Mouse (Mus musculus): ENCODE measurements at regions not wholly inside any gene's neighbourhood (a gene's known extent, or its start where the extent isn't known, plus 50 kb on each side); places are given as distances from the start of the nearest gene placed in this dataset.

DNA sequence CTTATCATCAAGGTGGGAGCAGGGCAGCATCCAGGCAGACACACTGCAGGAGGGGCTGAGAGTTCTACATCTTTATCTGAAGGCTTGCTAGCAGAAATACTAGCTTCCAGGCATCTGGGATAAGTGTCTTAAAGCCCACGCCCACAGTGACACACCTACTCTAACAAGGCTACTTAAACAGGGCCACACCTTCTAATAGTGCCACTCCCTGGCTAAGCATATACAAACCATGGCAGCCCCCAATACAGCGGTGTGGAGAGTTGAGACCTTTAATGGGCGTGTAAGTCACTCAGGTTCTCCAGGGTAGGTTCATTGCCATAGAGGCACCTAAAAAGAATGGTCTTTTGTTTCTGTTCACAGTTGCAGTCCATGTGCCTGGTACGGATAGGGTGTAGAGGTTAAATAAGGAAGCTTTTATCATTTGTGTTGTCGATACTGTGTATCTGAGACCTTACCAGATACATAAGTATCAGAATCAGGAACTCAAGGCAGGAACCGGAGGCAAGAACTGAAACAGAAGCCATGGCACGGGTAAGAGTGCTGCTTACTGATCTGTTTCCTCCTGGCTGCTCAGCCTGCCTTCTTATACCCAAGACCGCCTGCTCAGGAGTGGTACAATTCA, 69.0 kb upstream of the Atrnl1 start:
- H3K27ac ChIP-seq (ENCODE audit: insufficient read depth, low read depth, low read length): no peak overlapping the region
- 93% methylated on average over 8 of the region's 8 CpGs for WGBS
- peaks cover 5% of the 10 kb centered on the region for H3K4me1 ChIP-seq (ENCODE audit: control insufficient read depth, insufficient read depth, low read length)
- H3K4me3 ChIP-seq (ENCODE audit: insufficient read depth, low read depth, low read length): no peak overlapping the region
- TF ChIP-seq CTCF (IDR thresholded peaks at IDR 0.05; ENCODE audit: insufficient read depth, low read depth, low read length): no peak
- TF ChIP-seq POLR2A (IDR thresholded peaks at IDR 0.05; ENCODE audit: insufficient read depth, low read depth, low read length): no peak

DNA sequence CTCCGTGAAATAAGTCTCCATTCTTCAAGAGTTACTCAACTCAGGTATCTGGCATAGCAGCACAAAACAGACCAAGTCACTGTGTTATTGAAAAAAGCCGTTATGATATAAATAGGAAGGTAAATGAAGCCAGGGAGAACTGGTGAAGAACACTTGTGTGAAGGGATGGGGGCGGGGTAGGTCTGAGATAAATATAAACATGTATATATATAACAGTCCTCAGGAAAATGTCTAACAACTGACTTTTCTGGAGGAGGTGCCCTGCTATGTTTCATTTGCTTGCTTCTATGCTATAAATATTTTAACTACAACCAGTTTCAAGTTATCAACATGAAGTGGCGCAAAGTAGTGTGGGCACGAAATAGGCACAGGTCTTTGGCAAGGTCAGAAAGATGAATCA, 68.3 kb upstream of the Atrnl1 start:
- WGBS: 64% methylated on average over 5 of the region's 5 CpGs
- TF ChIP-seq CTCF (IDR thresholded peaks at IDR 0.05; ENCODE audit: insufficient read depth, low read depth, low read length): no peak
- TF ChIP-seq POLR2A (IDR thresholded peaks at IDR 0.05; ENCODE audit: insufficient read depth, low read depth, low read length): no peak
- Histone ChIP-seq H3K4me3 (ENCODE audit: insufficient read depth, low read depth, low read length) (no peak overlapping the region), H3K27ac (ENCODE audit: insufficient read depth, low read depth, low read length) (0 out of 2 replicates have a peak overlapping the region, but pooled peaks have one; percentile 70), H3K4me1 (ENCODE audit: control insufficient read depth, insufficient read depth, low read length) (peaks cover 5% of the 10 kb centered on the region)

DNA sequence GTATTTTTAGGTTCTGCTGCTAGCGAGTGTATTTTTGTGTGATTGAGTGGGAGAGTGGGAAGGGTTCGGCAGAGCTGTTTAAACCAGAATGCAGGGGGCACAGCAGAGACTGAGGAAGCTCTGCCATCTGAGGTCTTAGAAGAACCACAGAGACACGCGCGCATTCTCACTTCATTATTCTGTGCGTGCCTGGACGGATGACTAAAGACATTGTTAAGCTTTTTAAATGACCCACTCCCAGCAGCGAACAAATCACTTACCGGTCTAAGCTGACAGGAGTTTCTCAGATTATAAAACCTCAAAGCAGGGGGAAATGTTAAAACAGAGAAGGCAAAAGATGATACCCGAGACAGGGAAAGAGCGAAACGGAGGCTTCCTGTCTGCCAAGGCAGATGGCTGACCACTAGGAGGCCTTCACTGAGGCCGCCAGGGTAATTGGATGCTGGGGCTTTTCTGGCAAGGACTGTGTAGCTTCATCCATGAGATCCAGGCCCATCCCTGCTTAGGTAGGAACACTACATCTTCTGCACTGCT, 67.1 kb upstream of the Atrnl1 start:
- no peak for TF ChIP-seq CTCF (IDR thresholded peaks at IDR 0.05; ENCODE audit: insufficient read depth, low read depth, low read length)
- H3K27ac ChIP-seq (ENCODE audit: insufficient read depth, low read depth, low read length): peak overlapping the region; percentile 82
- H3K4me3 ChIP-seq (ENCODE audit: insufficient read depth, low read depth, low read length): no peak overlapping the region

DNA sequence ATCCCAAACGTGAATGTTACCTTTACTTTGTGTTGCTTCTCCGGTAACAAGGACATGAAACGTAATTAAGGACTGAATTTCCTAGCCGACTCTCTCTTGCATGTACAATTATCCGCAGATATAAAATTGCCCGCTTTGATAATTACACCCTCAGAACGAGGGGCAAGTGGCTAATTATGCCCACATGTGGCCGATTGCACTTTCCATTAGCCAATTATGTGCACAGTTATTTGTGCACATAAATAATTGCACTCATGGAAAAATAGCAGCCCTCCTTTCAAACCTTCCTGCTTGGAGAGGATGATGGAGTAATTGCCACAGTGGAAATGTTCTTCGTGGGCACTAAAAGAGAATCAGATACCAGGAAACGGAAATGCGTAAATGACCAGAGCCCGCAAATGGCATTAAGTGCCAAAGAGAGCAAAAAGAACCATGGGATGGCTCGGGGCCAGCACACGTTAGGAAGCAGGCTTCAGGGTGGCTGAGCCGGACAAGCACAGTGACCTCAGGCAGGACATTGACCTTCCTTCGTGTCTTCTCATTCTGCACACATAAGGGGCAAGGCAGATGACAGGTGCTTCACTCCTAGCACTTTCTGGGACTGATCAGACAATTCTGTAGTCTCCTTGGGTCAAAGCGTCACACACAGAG, 66.5 kb upstream of the Atrnl1 start:
- Histone ChIP-seq H3K4me1 (ENCODE audit: control insufficient read depth, insufficient read depth, low read length) (peaks cover 5% of the 10 kb centered on the region), H3K27ac (ENCODE audit: insufficient read depth, low read depth, low read length) (peak overlapping the region; percentile 82), H3K4me3 (ENCODE audit: insufficient read depth, low read depth, low read length) (no peak overlapping the region)
- whole genome bisulfite sequencing: 41% methylated on average over 17 of the region's 17 CpGs
- no peak for TF ChIP-seq CTCF (IDR thresholded peaks at IDR 0.05; ENCODE audit: insufficient read depth, low read depth, low read length)
- no peak for TF ChIP-seq POLR2A (IDR thresholded peaks at IDR 0.05; ENCODE audit: insufficient read depth, low read depth, low read length)

More for the DNA sequence above, 67.1 kb upstream of the Atrnl1 start:
- H3K4me1 ChIP-seq (ENCODE audit: control insufficient read depth, insufficient read depth, low read length): peaks cover 5% of the 10 kb centered on the region
- 8% methylated on average over 13 of the region's 13 CpGs for WGBS

DNA sequence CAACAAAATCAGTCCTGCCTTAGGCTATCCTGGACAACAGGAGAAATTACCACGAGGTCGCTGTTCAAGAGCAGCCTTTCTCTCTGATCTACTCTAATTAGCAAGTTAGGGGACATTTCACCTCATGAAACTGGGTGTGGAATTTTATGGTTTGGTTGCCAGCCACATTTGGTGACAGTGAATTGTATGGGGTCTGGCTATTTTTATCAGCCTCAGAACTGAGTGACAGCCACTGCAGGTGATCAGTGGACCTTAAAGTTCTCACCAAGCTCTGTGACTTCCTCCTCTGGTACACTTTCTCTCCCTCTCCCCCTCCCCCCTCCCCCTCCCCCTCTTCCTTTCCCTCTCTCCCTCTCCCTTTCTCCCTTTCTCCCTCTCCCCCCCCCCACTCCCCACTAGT, 65.8 kb upstream of the Atrnl1 start:
- H3K27ac ChIP-seq (ENCODE audit: insufficient read depth, low read depth, low read length): no peak overlapping the region
- WGBS: 90% methylated on average over 2 of the region's 2 CpGs
- no peak overlapping the region for H3K4me3 ChIP-seq (ENCODE audit: insufficient read depth, low read depth, low read length)
- H3K4me1 ChIP-seq (ENCODE audit: control insufficient read depth, insufficient read depth, low read length): peaks cover 5% of the 10 kb centered on the region
- no peak for TF ChIP-seq CTCF (IDR thresholded peaks at IDR 0.05; ENCODE audit: insufficient read depth, low read depth, low read length)
- no peak for TF ChIP-seq POLR2A (IDR thresholded peaks at IDR 0.05; ENCODE audit: insufficient read depth, low read depth, low read length)

DNA sequence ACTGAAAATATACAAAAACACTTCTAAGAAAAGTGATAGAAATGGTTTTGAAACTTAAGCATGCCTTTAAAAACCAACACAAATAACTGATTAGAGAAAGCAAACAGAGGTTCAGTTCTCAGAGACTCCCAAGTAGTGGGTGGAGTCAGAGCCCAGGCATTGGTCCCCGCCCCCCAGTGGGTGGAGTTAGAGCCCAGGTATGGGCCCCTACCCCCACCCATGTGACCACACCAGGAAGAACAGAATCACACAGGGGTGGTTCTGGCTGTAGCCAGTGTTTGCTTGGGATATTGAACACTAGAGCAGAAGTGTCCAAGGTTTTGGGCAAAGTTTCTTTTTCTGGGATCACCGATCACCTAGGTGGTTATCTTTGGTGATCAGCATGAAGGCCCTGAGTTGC, 64.8 kb upstream of the Atrnl1 start:
- WGBS: 73% methylated on average over 2 of the region's 2 CpGs
- TF ChIP-seq POLR2A (IDR thresholded peaks at IDR 0.05; ENCODE audit: insufficient read depth, low read depth, low read length): no peak
- H3K4me3 ChIP-seq (ENCODE audit: insufficient read depth, low read depth, low read length): no peak overlapping the region
- no peak overlapping the region for H3K27ac ChIP-seq (ENCODE audit: insufficient read depth, low read depth, low read length)
- H3K4me1 ChIP-seq (ENCODE audit: control insufficient read depth, insufficient read depth, low read length): peaks cover 5% of the 10 kb centered on the region

DNA sequence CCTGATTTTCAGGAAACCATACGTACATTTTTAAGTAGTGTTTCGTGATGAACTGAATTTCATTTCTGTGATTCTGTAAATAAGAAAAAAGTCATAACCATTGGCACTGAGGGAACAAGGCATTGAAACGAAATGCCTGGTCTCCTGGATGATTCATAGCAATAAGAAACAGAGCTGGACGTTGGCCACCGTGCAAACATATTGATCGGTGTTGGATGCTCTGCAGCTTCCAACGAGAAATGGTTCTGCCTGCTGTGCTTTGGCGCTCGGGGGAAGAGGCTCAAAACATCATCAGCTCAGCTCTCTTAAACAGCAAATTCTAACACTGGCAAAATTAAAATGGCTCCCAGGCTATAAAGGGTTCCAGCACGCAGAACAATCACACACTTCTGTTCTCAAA, 64.3 kb upstream of the Atrnl1 start:
- H3K27ac ChIP-seq (ENCODE audit: insufficient read depth, low read depth, low read length): no peak overlapping the region
- no peak overlapping the region for H3K4me3 ChIP-seq (ENCODE audit: insufficient read depth, low read depth, low read length)
- 81% methylated on average over 10 of the region's 10 CpGs for WGBS
- TF ChIP-seq POLR2A (IDR thresholded peaks at IDR 0.05; ENCODE audit: insufficient read depth, low read depth, low read length) (no peak), CTCF (IDR thresholded peaks at IDR 0.05; ENCODE audit: insufficient read depth, low read depth, low read length) (no peak)
- peaks cover 5% of the 10 kb centered on the region for H3K4me1 ChIP-seq (ENCODE audit: control insufficient read depth, insufficient read depth, low read length)

DNA sequence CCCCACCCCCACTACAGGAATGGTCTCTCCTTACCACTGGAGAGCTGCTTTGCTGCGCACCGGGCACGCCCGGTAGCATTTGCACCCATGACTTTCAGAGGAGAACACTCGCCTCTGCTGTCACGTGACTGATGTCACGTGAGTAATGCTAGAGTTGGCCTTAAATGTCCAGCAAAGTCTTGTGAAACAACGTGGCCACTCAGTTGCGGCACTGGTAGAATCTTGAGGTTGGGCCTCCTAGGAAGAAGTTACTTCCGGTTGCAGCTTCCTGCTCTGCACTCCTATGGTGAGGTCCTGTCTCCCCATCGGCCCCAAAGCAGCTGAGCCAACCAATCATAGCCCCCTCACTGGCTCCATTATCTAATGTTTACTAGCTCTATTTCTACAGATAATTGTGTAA, 62.7 kb upstream of the Atrnl1 start:
- Histone ChIP-seq H3K27ac (ENCODE audit: insufficient read depth, low read depth, low read length) (no peak overlapping the region), H3K4me1 (ENCODE audit: control insufficient read depth, insufficient read depth, low read length) (peaks cover 7% of the 10 kb centered on the region), H3K4me3 (ENCODE audit: insufficient read depth, low read depth, low read length) (no peak overlapping the region)
- TF ChIP-seq CTCF (IDR thresholded peaks at IDR 0.05; ENCODE audit: insufficient read depth, low read depth, low read length): no peak
- whole genome bisulfite sequencing: 94% methylated on average over 11 of the region's 11 CpGs

DNA sequence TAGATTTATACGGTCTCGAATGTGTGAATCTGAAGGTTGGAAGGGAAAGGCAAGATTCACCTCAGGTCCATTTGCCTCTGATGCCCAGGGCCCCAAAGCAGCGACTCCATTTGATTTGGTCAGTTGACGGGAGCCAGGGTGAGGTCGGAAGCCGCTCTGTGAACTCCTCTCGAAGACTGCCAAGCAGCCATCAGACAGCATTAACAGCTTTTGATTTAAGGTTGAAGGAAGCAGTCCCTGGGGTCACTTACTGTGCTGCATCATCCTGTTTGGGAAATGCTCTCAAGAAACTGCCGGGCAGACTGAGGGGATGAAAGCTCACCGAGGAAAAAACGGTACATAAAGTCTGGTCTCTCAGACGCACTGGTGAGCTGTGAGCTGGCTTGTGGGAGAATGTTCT, 62.2 kb upstream of the Atrnl1 start:
- Histone ChIP-seq H3K27ac (ENCODE audit: insufficient read depth, low read depth, low read length) (no peak overlapping the region), H3K4me1 (ENCODE audit: control insufficient read depth, insufficient read depth, low read length) (peaks cover 7% of the 10 kb centered on the region), H3K4me3 (ENCODE audit: insufficient read depth, low read depth, low read length) (no peak overlapping the region)
- 86% methylated on average over 11 of the region's 11 CpGs for WGBS
- TF ChIP-seq POLR2A (IDR thresholded peaks at IDR 0.05; ENCODE audit: insufficient read depth, low read depth, low read length): no peak

All from olfactory bulb, adult 2 months (tissue).